Mouse (Mus musculus): Measurements from ENCODE around the gene Abhd11. TPM values are rescaled to one million over a fixed set of nuclear protein-coding genes. Genes with fewer than 3 reads are reported as not detected.
"Not testable (repeated sequence)": the region's sequence is repeated elsewhere in the genome, so short reads cannot be mapped to it uniquely, and the experiment has no call there.

Gene Abhd11
- 10 to 100 TPM; 30.0 to 32.7 TPM for total RNA-seq (2021)
- long read RNA-seq, experiment 1, transcript Abhd11-206 (5 exons, 1,473 nt) = major isoform, 10 of 21 reads
- long read RNA-seq, experiment 1, transcript Abhd11-201 (6 exons, 1,493 nt) = minor isoform, 8 of 21 reads
- long read RNA-seq, experiment 1, partial matches to known transcripts = 0 of 21 reads
- long read RNA-seq, experiment 1, other reads (novel, unspliced or antisense) = 2 of 21 reads
- long read RNA-seq, experiment 2, transcript Abhd11-201 (6 exons, 1,493 nt) = minor isoform, 17 of 41 reads
- long read RNA-seq, experiment 2, transcript Abhd11-206 (5 exons, 1,473 nt) = major isoform, 18 of 41 reads
- long read RNA-seq, experiment 2, partial matches to known transcripts = 0 of 41 reads
- long read RNA-seq, experiment 2, other reads (novel, unspliced or antisense) = 3 of 41 reads

DNA sequence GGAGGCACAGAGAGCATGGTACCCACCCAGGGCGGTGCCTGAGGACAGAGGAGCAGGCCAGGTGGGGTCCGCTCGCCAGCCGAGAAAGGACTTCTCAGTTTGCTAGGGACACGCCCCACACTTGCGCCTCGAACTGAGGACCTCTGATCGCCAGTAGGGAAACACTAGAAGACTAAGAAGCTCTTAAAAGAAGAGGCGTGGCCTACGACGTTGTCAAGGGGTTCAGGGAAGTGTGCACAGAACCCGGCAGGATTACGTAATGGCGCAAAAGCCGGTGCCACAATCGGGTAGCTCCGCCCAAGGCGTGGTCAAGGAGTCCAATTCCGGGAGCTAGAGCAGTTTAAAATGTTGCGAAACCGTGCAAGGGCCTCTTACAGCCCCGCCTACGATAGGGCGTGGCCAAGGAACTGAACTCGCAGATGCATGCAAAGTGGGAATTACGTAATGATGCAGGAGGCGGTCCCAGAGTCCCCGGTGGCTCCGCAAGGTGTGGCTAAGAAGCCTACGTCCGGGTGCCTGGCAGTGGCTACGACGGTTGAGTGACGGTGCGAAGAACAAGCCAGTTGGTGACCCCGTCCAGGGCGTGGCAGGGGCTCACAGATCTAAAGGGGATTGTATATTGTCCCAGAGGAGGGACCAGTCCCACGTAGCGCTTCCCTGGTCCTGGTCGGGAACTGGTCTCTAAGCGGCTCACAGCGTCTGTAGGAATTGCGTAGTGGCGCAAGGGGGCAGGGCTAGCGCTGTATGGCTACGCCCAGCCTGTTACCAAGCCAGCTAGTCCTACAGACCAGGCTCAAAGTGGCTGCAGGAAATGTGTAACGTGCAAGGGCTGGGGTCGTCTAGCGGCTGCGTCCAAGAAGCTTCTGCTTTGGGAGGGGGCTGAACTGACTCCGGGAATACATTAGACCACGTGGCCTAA lies at the start of gene Abhd11:
Gene Abhd11, plus strand, starts transcription at position 482 of the 919 bp plus-strand sequence.
- peak within 1 kb of the TSS; percentile 92 for H3K4me3 ChIP-seq
- DNase-seq (ENCODE audit: low spot score in 2 of 2) = peak; percentile 93 to 98
- peak; percentile 36 for TF ChIP-seq CTCF (conservative IDR thresholded peaks at IDR 0.05)
- peak within 1 kb of the TSS; percentile 99 for H3K27ac ChIP-seq

DNA sequence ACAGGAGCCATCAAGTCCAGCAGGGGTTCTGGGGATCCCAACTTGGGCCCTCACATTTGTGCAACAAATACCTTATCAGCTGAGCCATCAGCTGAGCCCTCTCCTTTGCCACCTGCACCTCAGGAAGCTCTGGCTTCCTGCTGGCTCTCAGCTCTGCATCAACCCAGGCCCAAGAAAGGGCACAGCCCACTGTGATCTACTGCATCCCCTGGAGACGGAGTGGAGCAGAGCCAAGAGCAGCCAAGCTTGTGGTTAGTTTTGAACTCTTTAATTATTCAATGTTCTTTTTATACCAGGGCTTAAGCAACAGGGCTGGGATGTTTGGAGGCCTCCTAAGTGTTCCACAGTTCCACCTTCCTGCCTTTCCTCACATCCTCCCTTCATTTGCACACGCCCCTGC lies 48.5 kb upstream of the Abhd11 start:
- TF ChIP-seq CTCF (conservative IDR thresholded peaks at IDR 0.05) = no peak
- no peak for DNase-seq (ENCODE audit: low spot score in 2 of 2)
- Histone ChIP-seq H3K4me3 (no peak overlapping the region), H3K27ac (no peak overlapping the region)

DNA sequence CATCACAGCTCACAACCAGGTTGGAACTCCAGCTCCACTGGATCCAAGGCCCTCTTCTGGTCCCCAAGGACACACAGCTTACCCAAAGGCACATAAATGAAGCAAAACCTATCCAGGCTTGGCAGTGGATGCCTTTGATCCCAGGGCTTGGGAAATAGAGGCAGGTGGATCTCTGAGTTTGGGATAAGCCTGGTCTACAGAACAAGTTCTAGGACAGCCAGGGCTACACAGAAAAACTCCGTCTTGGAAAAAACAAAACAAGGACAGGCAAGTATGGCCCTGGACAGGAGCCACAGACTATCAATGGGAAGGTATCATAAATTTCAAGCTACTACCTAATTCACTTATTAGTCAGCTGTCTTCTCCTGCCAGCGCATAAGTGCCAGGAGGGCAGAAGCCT lies 47.4 kb upstream of the Abhd11 start:
- Histone ChIP-seq H3K4me3 (no peak overlapping the region), H3K27ac (no peak overlapping the region)
- no peak for DNase-seq (ENCODE audit: low spot score in 2 of 2)
- TF ChIP-seq CTCF (conservative IDR thresholded peaks at IDR 0.05) = no peak

DNA sequence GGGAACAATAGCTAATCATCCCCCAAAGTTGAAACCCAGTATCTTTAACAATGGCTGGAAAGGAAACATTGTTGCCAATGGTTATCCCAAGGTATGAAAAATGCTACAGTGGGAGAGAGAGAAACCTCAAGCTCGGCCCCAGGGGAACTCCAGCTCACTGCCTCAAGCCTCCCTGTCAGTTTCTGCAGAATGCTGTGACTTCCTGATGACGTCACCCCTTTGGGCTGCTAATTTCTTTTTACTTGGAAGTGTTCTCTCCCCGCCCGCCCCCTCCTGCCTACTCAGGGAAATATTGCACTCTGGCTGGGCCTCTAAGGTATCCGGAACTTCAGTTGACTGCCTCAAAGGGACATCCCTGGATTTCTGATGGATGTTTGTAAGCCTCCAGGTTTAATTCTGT lies 45.4 kb upstream of the Abhd11 start:
- Histone ChIP-seq H3K27ac (no peak overlapping the region), H3K4me3 (no peak overlapping the region)
- no peak for DNase-seq (ENCODE audit: low spot score in 2 of 2)
- TF ChIP-seq CTCF (conservative IDR thresholded peaks at IDR 0.05) = no peak

DNA sequence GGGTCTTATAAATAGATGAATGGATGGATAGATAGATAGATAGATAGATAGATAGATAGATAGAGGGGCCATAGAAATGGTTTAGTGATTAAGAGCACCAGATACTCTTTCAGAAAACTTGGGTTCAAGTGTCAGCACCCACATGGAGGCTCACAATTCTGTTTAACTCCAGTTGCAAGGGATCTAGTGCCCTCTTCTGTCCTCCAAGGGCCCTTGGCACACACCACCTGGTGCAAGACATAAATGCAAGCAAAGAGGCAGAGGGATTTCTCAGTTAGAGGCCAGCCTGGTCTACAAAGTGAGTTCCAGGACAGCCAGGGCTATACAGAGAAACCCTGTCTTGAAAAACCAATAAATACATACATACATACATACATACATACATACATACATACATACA lies 44.3 kb upstream of the Abhd11 start:
- DNase-seq (ENCODE audit: low spot score in 2 of 2); H3K27ac ChIP-seq; H3K4me3 ChIP-seq: not testable (repeated sequence)

DNA sequence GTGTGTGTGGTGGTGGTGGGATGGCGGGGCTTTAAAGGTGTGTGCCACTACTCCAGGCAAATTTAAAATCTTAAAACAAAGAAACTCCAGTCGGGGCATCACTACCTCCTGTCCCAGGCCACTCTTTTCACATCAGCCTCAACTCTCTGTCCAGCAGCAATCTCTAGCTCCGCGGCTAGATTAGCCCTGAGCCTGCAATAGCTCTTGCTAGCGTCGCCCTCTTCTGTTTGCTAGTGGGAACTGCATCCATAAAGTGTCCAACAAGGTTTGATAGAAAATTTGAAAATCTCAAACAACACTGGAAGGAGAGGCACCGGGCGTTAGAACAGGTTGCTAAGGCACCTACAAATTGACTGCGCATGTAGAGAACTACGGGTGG lies 43.5 kb upstream of the Abhd11 start:
- Histone ChIP-seq H3K4me3 (peak overlapping the region; percentile 40), H3K27ac (no peak overlapping the region)
- DNase-seq (ENCODE audit: low spot score in 2 of 2) = peak; percentile 61 to 72
- peak; percentile 85 for TF ChIP-seq CTCF (conservative IDR thresholded peaks at IDR 0.05)

DNA sequence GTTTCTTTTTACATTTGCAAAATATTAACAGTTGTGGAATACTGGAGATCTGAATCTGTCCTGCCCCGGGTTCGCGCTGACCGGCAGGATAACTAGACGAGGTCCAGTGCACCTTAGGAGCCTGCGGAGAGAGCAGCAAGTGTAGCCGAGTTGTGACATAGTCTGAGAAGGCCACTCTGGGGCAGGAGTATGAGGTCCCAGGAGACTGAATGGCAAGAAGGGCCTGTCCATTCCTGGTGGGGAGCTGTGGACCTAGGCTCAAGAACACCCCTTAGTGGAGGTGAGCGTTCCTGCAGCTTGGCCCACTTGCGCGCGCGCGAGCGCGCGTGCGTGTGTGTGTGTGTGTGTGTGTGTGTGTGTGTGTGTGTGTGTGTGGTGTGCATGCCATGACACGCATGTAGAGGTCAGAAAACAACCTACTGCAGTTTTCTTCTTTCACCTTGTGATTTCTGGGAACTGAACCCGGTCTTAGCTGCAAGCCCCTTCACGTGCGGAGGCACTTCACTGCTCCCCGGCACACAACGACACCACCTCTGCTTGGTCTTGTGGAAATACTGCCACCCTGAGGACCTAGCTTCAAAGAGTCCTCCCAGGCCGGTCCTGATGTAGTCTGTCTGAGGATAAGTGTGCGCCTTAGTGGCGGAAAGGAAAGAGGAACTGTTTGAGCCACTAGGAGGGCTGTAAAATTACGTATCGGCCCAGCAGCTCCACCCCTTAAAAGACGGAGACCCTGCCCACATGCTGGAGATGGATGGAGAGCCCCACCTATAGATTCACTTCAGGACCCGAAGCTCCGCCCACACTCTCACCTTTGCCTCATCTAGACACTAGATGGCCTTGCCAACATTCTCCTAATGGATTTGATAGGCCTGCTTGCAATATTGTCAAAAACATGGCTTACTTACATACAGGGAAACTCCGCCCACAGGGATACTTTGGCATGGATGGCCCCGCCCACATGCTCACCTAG lies 42.8 kb upstream of the Abhd11 start:
- no peak overlapping the region for H3K27ac ChIP-seq
- peak in 1 of 2 experiments; percentile 24 for DNase-seq (ENCODE audit: low spot score in 2 of 2)
- peak overlapping the region; percentile 40 for H3K4me3 ChIP-seq
- peak; percentile 29 for TF ChIP-seq CTCF (conservative IDR thresholded peaks at IDR 0.05)

DNA sequence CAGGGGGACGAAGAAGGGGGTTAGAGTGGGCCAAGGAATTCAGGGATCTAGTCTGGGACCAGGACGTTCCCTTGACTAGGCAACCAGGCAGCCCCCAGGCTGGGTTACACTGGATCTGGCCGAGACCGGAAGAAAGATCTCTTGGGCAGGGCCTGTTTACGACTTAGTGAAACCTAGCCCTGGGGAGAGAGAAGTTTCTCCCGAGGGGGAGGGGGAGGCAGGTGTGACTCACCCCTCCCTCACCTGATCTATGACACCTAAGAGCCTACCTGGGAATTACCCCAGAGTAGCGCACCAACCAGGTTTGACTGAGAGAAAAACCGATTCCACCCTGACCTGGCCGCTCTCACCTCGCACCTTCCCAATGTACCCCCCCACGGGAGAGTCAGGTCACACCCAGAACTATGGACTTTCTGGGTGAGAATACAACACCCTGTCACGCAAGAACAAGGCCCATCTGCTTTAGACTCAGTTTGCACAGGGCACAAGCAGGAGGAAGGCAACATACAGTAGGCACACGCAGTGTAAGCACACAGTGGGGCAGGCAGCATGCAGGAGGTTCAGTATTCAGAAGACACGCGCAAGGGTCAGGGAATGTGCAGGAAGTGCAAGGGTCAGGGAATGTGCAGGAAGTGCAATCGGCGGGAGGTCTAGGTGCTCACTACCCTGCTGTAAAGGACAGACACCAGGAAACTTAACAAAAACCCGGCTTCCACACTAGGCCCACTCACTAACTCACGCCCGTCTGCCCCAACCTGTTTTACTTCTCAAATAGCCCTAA lies 41.6 kb upstream of the Abhd11 start:
- DNase-seq (ENCODE audit: low spot score in 2 of 2) = no peak
- H3K4me3 ChIP-seq = no peak overlapping the region
- TF ChIP-seq CTCF (conservative IDR thresholded peaks at IDR 0.05) = no peak
- no peak overlapping the region for H3K27ac ChIP-seq

DNA sequence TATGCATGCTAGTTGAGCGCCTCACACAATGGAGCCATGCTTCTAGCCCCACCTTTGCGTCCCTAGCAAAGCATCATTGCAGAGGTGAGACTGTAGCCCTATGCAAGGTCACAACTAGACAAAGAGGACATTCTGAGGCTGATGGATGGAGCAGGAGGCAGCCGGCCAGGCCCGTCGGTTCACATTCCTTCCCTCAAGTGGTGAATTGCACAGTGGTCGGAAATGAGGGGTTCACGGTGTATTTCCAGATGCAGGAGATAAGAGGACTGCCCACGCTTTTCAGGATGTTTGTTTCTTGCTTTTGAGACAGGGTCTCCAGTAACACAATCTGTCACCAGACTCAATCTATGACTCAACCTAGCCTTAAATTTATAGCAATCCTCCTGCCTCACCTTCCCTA lies 38.3 kb upstream of the Abhd11 start:
- no peak overlapping the region for H3K27ac ChIP-seq
- H3K4me3 ChIP-seq = no peak overlapping the region
- no peak for DNase-seq (ENCODE audit: low spot score in 2 of 2)
- no peak for TF ChIP-seq CTCF (conservative IDR thresholded peaks at IDR 0.05)

DNA sequence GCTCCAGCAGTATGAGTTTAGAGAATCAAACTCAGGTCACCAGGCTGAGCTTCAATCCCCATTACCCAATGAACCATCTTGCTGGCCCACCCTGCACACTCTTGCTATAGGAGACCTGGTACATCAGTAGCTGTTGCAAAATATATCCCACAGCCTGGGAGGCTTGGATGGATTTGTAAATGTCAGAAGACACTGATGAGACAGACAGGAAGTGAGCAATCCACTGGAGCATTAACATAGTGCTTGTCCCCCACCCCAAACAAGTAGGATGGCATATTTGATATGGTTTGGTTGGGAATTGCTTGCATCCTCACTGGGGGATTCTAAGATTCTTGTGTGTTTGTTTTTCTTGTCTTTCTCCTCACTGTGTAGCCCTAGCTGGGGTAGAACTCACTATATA lies 35.9 kb upstream of the Abhd11 start:
- DNase-seq (ENCODE audit: low spot score in 2 of 2) = no peak
- TF ChIP-seq CTCF (conservative IDR thresholded peaks at IDR 0.05) = no peak
- Histone ChIP-seq H3K4me3 (no peak overlapping the region), H3K27ac (no peak overlapping the region)

DNA sequence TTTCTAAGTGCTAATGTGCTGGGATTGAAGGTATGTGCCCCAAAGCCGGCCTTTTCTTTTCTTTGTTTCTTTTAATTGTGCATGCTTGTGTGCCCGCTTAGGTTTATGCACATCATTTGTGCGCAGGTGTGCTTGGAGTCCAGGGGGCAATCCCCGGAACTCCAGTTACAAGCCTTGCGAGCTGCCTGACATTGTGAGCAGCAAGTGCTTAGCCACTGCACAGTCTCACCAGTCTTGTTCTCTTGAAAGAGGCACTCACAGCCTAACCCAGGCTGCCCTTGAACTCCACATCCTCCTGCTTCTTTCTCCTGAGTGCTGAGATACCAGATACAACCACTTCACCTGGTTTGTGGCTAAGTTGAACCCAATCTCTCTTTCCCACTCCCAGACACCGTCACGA lies 35.4 kb upstream of the Abhd11 start:
- no peak overlapping the region for H3K27ac ChIP-seq
- no peak for TF ChIP-seq CTCF (conservative IDR thresholded peaks at IDR 0.05)
- no peak overlapping the region for H3K4me3 ChIP-seq
- no peak for DNase-seq (ENCODE audit: low spot score in 2 of 2)

DNA sequence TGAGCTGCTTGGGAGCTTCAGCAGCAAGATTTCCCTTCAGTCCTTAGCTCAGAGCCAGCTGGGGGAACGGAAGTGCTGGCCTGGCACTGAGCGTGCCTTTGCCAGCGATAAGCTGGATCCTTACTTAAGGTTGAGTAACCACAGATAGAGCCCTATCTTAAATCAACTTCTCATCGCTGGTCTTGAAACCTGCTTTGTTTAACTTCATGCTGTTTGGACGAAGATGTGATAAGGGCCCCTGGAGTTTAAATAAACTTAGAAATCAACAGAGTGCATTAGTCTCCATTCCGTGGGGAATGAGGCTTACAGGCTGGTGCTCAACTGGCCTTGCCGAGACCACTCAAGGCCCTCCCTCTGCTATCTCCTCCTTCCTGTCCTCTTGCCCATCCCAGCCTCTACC lies 34.7 kb upstream of the Abhd11 start:
- no peak overlapping the region for H3K4me3 ChIP-seq
- no peak for TF ChIP-seq CTCF (conservative IDR thresholded peaks at IDR 0.05)
- no peak overlapping the region for H3K27ac ChIP-seq
- DNase-seq (ENCODE audit: low spot score in 2 of 2) = no peak
